Mouse (Mus musculus) intestine, embryonic 14.5 days (tissue): ENCODE results near the gene Manea. TPM values are rescaled to one million over a fixed set of nuclear protein-coding genes. Genes with fewer than 3 reads are reported as not detected.
A peak's percentile ranks its signal among the peaks of the same experiment; 100 is the strongest.

Experiments used
- ATAC-seq: fragments of 200-750 bp; cut with Nextera tagmentation; replicated peaks from 2 replicates; pipeline ENCODE4 v1.8.0; 2017; ENCODE audit warnings: low read depth, moderate number of reproducible peaks, moderate TSS enrichment, moderate library complexity; ENCODE audit not compliant: low FRiP score, low TSS enrichment
- DNase-seq: peaks from one replicate; pipeline ENCODE4 v3.0.0-alpha.2; 2018; ENCODE audit warnings: low spot score
- H3K27ac ChIP-seq: fragments of 300-500 bp; sonication (generic); 2 replicates; pipeline ENCODE4 v1.5.1; 2014; ENCODE audit warnings: low read depth, mild to moderate bottlenecking, control low read depth
- H3K27me3 ChIP-seq: fragments of 300-500 bp; sonication (generic); replicated peaks from 2 replicates; pipeline ENCODE4 v1.6.1; 2014; ENCODE audit warnings: low read length, control low read depth; ENCODE audit not compliant: control insufficient read depth, insufficient read depth
- H3K36me3 ChIP-seq: fragments of 300-500 bp; sonication (generic); 2 replicates; pipeline ENCODE4 v1.6.1; 2014; ENCODE audit warnings: low read length, control low read depth; ENCODE audit not compliant: control insufficient read depth, insufficient read depth
- H3K4me1 ChIP-seq: fragments of 300-500 bp; sonication (generic); replicated peaks from 2 replicates; pipeline ENCODE4 v1.6.1; 2014; ENCODE audit warnings: low read length, control low read depth, mixed read lengths; ENCODE audit not compliant: control insufficient read depth, insufficient read depth
- H3K4me2 ChIP-seq: fragments of 300-500 bp; sonication (generic); 2 replicates; pipeline ENCODE4 v1.6.1; 2014; ENCODE audit warnings: low read length
- H3K4me3 ChIP-seq: fragments of 300-500 bp; sonication (generic); 2 replicates; pipeline ENCODE4 v1.5.1; 2014; ENCODE audit warnings: low read depth, low read length, control low read depth, mixed read lengths
- H3K9ac ChIP-seq: fragments of 300-500 bp; sonication (generic); 2 replicates; pipeline ENCODE4 v1.6.1; 2014; ENCODE audit warnings: mild to moderate bottlenecking, low read length
- H3K9me3 ChIP-seq: fragments of 300-500 bp; sonication (generic); 2 replicates; pipeline ENCODE4 v1.6.1; 2016; ENCODE audit warnings: low read length, control low read depth; ENCODE audit not compliant: control insufficient read depth
- WGBS: fragments of 180-500 bp; shearing (Covaris S2); extraction: QIAGEN DNeasy Blood & Tissue Kit; methylation state at CpG from one replicate; pipeline ENCODE4 v1.1.7; 2014; 5-methylcytosine and 5-hydroxymethylcytosine counted together
- polyA plus RNA-seq: library from polyadenylated mRNA; unstranded; fragments of >200 nt; fragmentation: Nextera tagmentation; extraction: Ambion mirVana; gene quantifications from 2 replicates; pipeline ENCODE4 v1.2.1, GENCODE M21; 2014

The Manea gene
- 12.8 and 14.6 TPM in 2 replicates for polyA plus RNA-seq

GRCm38 (mm10) chr4:26346443-26347106 is at the start of gene Manea:
Gene Manea (minus strand): TSS chr4:26346891.
- H3K9me3 ChIP-seq: no peaks in the 10 kb centered on the region
- H3K36me3 ChIP-seq: no peaks in the 10 kb centered on the region
- peak within 1 kb of the TSS; percentile 85 for H3K9ac ChIP-seq
- peak within 1 kb of the TSS; percentile 70 for H3K4me2 ChIP-seq
- H3K4me1 ChIP-seq: no peaks in the 10 kb centered on the region
- under 1% methylated on average over 45 of the region's 52 CpGs for WGBS
- peak within 1 kb of the TSS; percentile 86 for H3K4me3 ChIP-seq
- DNase-seq (peak; percentile 94), ATAC-seq (peak; percentile 98)
- H3K27ac ChIP-seq: peak within 1 kb of the TSS; percentile 90
- H3K27me3 ChIP-seq: no peaks in the 10 kb centered on the region

DNA sequence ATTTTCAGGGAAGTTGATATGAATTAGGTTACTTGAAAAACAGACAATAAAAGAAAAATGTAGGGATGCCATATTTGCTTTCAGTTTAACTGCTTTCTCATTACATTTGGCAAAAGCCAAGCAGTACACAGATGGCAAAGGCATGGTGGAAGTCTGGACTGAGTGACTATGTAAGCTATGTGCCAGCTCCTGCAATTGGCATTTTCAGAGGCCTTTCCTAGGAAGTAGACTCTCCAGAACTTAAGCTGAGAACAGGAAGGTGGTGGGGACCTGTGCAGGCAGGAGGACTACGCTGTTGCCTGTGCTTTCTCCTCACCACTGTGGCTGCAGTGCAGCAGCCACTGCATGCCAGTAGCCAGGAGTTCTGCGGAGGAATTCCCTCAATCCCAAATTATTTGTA is 7.9 kb upstream of the Manea start:
- no peak overlapping the region for H3K27ac ChIP-seq
- H3K4me3 ChIP-seq: no peak overlapping the region
- no peaks in the 10 kb centered on the region for H3K27me3 ChIP-seq
- DNase-seq (no peak), ATAC-seq (no peak)
- H3K4me1 ChIP-seq: no peaks in the 10 kb centered on the region
- H3K9ac ChIP-seq: no peak overlapping the region
- no peaks in the 10 kb centered on the region for H3K36me3 ChIP-seq
- H3K4me2 ChIP-seq: no peak overlapping the region
- no peaks in the 10 kb centered on the region for H3K9me3 ChIP-seq
- 87% methylated on average over 2 of the region's 2 CpGs for WGBS

DNA sequence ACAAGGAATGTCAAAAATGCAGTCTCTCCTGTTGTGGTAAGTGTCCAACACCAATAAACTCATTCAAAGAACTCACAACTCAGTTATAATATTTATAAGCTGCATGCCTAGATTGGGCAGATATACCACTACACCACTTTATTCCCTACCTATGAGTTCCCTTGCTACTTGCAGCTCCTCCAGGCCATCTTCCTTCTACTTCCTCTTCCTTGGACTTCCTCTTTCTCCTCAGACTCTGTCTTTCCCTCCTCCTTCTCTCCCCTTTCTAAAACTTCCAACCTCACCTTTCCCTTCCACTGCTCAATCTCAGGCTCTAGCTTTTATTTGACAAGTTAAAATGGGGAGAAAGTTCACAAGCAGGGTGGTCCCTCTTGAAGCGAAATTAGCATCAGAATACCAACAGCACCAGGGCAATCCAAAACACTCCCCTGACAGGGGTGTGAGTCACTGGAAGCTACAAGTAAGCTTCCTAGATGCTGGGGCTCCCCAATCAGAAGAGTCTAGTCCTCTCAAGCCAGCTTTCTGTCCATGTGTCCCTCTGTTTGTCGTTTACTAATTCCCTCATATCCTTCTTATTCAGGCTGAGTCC is 7.0 kb upstream of the Manea start:
- Histone ChIP-seq H3K36me3 (no peaks in the 10 kb centered on the region), H3K9me3 (no peaks in the 10 kb centered on the region), H3K27ac (no peak overlapping the region), H3K9ac (no peak overlapping the region), H3K4me1 (no peaks in the 10 kb centered on the region), H3K27me3 (no peaks in the 10 kb centered on the region), H3K4me3 (no peak overlapping the region), H3K4me2 (no peak overlapping the region)
- DNase-seq (no peak), ATAC-seq (no peak)
- 28% methylated on average over 2 of the region's 2 CpGs for WGBS

DNA sequence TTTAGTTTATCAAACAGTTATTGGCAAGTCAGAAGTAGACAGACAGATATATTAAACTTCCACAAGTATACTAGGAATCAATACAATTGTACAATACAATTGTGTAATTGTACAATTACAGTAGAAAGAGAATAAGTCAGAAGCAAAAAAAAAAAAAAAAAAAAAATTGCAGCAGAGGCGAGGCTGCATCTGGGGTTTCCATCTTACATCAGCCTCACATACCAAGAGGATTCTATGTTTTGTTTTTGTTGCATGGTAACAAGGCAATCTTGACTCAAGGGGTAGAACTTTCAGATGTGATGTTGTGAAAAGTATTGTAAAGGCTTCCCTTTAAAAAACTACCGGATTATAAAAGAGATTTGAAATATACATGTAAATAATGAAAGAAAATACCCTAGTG is 548 bp upstream of the Manea start:
- H3K9ac ChIP-seq: no peak overlapping the region
- 50% methylated on average over 2 of the region's 2 CpGs for WGBS
- no peaks in the 10 kb centered on the region for H3K36me3 ChIP-seq
- DNase-seq: no peak
- peak overlapping the region; percentile 70 for H3K4me2 ChIP-seq
- H3K4me1 ChIP-seq: no peaks in the 10 kb centered on the region
- no peaks in the 10 kb centered on the region for H3K9me3 ChIP-seq
- no peaks in the 10 kb centered on the region for H3K27me3 ChIP-seq
- ATAC-seq: no peak
- peak overlapping the region; percentile 86 for H3K4me3 ChIP-seq
- H3K27ac ChIP-seq: no peak overlapping the region

DNA sequence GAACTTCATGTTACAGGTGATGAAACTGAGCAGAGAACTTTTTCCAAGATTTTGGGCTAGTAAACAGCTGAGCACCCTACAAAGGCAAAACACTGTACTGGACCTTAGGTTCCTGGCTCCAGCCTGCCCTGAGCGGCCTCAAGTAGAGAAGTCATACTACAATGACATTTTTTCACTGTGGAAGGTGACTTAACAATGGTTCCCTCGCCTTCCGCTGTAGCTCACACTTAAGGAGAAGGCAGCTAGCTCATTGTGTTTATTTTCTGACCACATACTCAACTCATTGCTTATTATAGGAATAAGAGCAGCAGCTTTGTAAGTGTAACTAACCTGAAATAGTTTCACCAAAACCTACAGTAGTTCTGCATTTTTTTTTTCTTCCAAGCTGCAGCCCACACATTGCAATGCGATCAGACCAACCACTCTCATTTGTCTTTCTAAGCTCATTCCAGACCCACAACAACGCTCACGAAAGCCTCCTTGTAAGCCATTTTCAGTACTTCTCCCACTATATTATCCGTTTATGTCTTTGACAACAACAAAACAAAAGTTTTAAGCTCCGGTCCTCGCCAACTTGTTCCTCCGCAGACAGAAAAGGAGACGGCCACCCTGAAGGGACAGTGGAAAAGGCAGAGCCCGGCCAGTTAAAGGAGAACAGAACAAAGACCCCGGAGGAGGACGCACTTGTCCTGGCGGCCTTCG is 799 bp downstream of the Manea start:
- 3% methylated on average over 16 of the region's 16 CpGs for WGBS
- Histone ChIP-seq H3K4me3 (peak overlapping the region; percentile 86), H3K4me1 (no peaks in the 10 kb centered on the region), H3K9me3 (no peaks in the 10 kb centered on the region), H3K36me3 (no peaks in the 10 kb centered on the region), H3K4me2 (peak overlapping the region; percentile 70), H3K27me3 (no peaks in the 10 kb centered on the region), H3K27ac (peak overlapping the region; percentile 90), H3K9ac (peak overlapping the region; percentile 85)
- ATAC-seq (peak; percentile 27; the same call in 1 of the 2 replicates), DNase-seq (peak; percentile 56)

DNA sequence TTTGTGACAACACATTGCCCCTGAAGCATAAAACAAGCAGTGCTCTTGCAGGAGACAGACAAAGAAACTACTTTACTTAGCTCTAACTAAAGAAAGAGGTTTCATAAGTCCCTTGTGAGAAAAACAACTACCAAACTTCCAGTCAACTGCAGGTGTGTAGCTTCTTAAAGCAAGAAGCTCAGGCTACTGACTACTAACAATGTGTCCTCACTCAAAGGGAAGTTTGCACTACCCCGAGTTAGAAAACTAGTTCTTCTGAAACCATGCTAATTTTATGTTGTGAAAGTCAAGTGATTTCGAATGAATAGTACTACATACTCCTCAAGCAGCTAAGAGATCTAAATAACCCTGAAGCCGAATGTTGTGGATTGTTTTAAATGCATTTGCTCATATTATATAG is 1.6 kb downstream of the Manea start:
- H3K4me2 ChIP-seq: peak overlapping the region; percentile 70
- H3K36me3 ChIP-seq: peaks cover under 1% of the 10 kb centered on the region; the same call in 1 of the 2 replicates
- DNase-seq: no peak

DNA sequence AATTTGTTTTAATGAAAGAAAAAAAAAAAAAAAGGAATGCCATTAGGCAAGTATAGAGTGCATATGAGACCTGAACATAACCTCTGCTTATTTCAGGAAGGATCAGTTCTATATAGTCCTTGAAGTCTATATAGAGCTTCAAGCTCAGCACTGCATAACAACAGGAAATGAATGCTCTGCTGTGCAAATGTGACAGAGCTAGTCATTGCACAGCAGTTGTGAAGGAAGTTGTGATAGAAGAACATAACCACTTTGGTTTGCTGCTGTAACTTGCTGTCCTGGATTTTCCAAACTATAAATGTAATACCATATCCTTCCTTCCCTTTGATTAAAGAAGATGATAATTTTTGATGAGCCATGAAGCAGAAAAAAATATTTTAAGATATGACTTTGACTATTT is 4.3 kb downstream of the Manea start:
- Histone ChIP-seq H3K4me2 (no peak overlapping the region), H3K27me3 (no peaks in the 10 kb centered on the region), H3K9me3 (no peaks in the 10 kb centered on the region), H3K9ac (no peak overlapping the region), H3K27ac (no peak overlapping the region), H3K4me3 (no peak overlapping the region), H3K4me1 (no peaks in the 10 kb centered on the region), H3K36me3 (peaks cover 7% of the 10 kb centered on the region; the same call in 1 of the 2 replicates)
- ATAC-seq (no peak), DNase-seq (no peak)

More for the DNA sequence above, 1.6 kb downstream of the Manea start:
- 67% methylated on average over 3 of the region's 3 CpGs for WGBS
- Histone ChIP-seq H3K27me3 (no peaks in the 10 kb centered on the region), H3K4me3 (0 out of 2 replicates have a peak overlapping the region, but pooled peaks have one; percentile 86), H3K4me1 (no peaks in the 10 kb centered on the region), H3K9me3 (no peaks in the 10 kb centered on the region), H3K27ac (no peak overlapping the region), H3K9ac (no peak overlapping the region; the same call in 1 of the 2 replicates)
- ATAC-seq: no peak

- no peak overlapping the region for H3K4me3 ChIP-seq
- no peak overlapping the region for H3K9ac ChIP-seq
- ATAC-seq (no peak), DNase-seq (no peak)
- H3K4me1 ChIP-seq: no peaks in the 10 kb centered on the region
- no peaks in the 10 kb centered on the region for H3K9me3 ChIP-seq
- H3K27me3 ChIP-seq: no peaks in the 10 kb centered on the region
- H3K27ac ChIP-seq: no peak overlapping the region
- H3K4me2 ChIP-seq: no peak overlapping the region
- WGBS: 83% methylated on average over 5 of the region's 5 CpGs
- H3K36me3 ChIP-seq: peaks cover 7% of the 10 kb centered on the region; the same call in 1 of the 2 replicates
Measured at GRCm38 (mm10) chr4:26338604-26339003, 8.1 kb downstream of the Manea start.
